Mouse (Mus musculus) megakaryocyte, embryonic 14.5 days (primary cell): ENCODE results near the gene Sult2b1. TPM values are rescaled to one million over a fixed set of nuclear protein-coding genes. Genes with fewer than 3 reads are reported as not detected.

Experiments
- H3K27me3 ChIP-seq: replicated peaks from 2 replicates; pipeline ENCODE3; 2012; ENCODE audit warnings: inconsistent platforms
- H3K36me3 ChIP-seq: replicated peaks from 2 replicates; pipeline ENCODE3; 2012; ENCODE audit warnings: low read length, inconsistent platforms, mixed read lengths
- H3K4me1 ChIP-seq: 2 replicates; pipeline ENCODE4 v1.6.1; 2012; ENCODE audit warnings: inconsistent platforms
- H3K4me3 ChIP-seq: replicated peaks from 2 replicates; pipeline ENCODE3; 2012; ENCODE audit warnings: moderate library complexity, mild to moderate bottlenecking, inconsistent platforms
- H3K9me3 ChIP-seq: 2 replicates; pipeline ENCODE4 v1.6.1; 2012; ENCODE audit warnings: inconsistent platforms
- FLI1 ChIP-seq: IDR thresholded peaks from 2 replicates; pipeline ENCODE4 v1.6.1; 2012; ENCODE audit warnings: low read length, inconsistent platforms, mixed read lengths
- GATA1 ChIP-seq: IDR thresholded peaks from 3 replicates; pipeline ENCODE4 v1.6.1; 2012; ENCODE audit warnings: mixed read lengths, low read length, inconsistent platforms, borderline replicate concordance
- polyA plus RNA-seq: library from polyadenylated mRNA; stranded (reverse); fragments of >175 nt; gene quantifications from 2 replicates; pipeline ENCODE4 v1.2.3, GENCODE M21; 2012; ENCODE audit warnings: low replicate concordance; ENCODE audit not compliant: insufficient read depth

Sult2b1 gene
- polyA plus RNA-seq, 1 experiment: 1.00 TPM

DNA sequence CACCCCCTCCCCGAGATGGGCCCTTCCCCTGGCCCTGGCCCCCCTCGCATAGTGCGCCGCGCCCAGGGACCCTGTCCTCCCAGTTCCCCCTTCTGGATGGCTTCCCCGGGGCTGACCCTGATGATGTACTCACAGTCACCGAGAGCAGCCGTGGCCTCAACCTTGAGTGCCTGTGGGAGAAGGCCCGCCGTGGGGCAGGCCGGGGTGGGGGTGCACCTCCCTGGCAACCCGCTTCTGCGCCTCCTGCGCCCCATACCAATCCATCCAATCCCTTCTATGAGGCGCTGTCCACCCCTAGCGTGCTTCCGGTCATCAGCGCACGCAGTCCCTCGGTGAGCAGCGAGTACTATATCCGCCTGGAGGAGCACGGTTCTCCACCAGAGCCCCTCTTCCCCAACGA, 8.8 kb upstream of the Sult2b1 start:
- H3K4me1 ChIP-seq: peaks cover 18% of the 10 kb centered on the region
- H3K27me3 ChIP-seq: peaks cover 92% of the 10 kb centered on the region
- H3K4me3 ChIP-seq: no peak overlapping the region
- H3K36me3 ChIP-seq: no peaks in the 10 kb centered on the region
- TF ChIP-seq FLI1 (no peak), GATA1 (no peak)
- peaks cover 12% of the 10 kb centered on the region for H3K9me3 ChIP-seq

DNA sequence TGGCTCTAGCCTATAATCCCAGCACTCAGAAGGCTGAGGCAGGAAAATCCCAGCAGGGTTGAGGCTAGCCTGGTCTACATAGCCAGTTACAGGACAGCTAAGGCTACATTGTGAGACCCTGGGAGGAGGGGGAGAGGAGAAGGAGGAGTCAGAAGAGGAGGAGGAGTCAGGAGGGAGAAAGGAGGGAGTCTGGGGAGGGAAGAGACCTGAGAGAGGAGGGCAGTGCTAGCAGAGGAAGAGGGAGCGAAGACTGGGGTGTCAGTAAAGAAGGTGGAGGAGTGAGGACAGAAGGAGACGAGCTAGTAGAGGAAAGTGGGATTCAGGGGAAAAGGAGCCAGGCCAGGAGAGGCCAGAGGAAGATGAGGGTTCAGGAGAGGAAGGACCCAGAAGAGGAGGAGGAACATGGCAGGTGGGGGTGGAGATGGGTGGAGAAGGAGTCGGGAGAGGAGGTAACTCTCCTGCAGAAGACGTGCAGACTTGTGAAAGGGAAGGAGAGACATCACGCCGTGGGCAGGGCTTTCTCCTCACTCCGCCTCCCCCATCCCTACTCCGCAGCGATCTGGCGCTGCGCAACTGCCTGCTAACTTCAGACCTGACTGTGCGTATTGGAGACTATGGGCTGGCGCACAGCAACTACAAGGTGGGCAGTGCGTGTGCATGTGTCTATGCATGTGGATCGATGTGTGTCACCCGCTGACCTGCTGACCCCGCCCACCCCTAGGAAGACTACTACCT, 7.5 kb upstream of the Sult2b1 start:
- Histone ChIP-seq H3K4me1 (peaks cover 8% of the 10 kb centered on the region; the same call in 1 of the 2 replicates), H3K36me3 (no peaks in the 10 kb centered on the region), H3K27me3 (peaks cover 92% of the 10 kb centered on the region), H3K9me3 (peaks cover 12% of the 10 kb centered on the region), H3K4me3 (no peak overlapping the region)
- TF ChIP-seq GATA1: no peak
- TF ChIP-seq FLI1: no peak

DNA sequence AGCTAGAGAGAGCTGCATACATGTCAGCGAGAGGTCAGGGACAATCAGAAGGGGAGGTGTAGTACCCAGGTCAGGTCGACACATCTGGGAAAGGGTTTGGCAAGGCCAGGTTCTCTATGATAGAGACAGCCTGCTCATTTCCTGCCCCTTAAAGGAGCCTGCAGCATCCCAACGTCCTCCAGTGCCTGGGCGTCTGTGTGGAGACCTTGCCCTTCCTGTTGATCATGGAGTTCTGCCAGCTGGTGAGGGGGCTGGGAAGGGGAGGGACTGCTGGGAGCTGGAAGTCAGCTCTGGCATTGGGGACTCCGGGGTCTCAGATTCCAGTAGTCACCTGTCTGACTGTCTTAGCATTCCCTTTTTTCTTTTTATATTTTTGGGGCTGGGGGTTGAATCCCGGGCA, 6.3 kb upstream of the Sult2b1 start:
- no peak overlapping the region for H3K4me3 ChIP-seq
- peaks cover 12% of the 10 kb centered on the region for H3K9me3 ChIP-seq
- peaks cover 93% of the 10 kb centered on the region for H3K27me3 ChIP-seq
- H3K4me1 ChIP-seq: peaks cover 20% of the 10 kb centered on the region
- no peaks in the 10 kb centered on the region for H3K36me3 ChIP-seq
- TF ChIP-seq GATA1 (no peak), FLI1 (no peak)

DNA sequence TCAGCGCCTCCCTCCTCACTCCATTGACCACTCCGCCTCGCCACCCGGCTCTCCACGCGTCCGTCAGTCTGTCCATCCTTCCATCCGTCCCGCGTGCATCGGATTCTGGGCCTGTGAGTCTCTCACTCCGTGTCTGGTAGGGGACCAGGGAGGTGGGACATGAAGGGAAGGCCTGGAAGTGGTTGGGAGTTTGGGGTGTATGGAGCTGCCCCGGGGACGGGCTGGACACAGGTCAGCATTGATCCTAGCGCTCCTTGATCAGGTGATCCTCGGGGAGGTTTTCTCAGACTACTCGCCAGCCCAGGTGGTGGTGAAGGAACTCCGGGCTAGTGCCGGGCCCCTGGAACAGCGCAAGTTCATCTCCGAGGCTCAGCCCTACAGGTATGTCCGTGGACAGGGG, 3.2 kb upstream of the Sult2b1 start:
- H3K4me3 ChIP-seq: no peak overlapping the region
- TF ChIP-seq FLI1: no peak
- TF ChIP-seq GATA1: no peak
- peaks cover 45% of the 10 kb centered on the region for H3K4me1 ChIP-seq
- peaks cover 12% of the 10 kb centered on the region for H3K9me3 ChIP-seq
- H3K27me3 ChIP-seq: peaks cover 96% of the 10 kb centered on the region
- no peaks in the 10 kb centered on the region for H3K36me3 ChIP-seq

DNA sequence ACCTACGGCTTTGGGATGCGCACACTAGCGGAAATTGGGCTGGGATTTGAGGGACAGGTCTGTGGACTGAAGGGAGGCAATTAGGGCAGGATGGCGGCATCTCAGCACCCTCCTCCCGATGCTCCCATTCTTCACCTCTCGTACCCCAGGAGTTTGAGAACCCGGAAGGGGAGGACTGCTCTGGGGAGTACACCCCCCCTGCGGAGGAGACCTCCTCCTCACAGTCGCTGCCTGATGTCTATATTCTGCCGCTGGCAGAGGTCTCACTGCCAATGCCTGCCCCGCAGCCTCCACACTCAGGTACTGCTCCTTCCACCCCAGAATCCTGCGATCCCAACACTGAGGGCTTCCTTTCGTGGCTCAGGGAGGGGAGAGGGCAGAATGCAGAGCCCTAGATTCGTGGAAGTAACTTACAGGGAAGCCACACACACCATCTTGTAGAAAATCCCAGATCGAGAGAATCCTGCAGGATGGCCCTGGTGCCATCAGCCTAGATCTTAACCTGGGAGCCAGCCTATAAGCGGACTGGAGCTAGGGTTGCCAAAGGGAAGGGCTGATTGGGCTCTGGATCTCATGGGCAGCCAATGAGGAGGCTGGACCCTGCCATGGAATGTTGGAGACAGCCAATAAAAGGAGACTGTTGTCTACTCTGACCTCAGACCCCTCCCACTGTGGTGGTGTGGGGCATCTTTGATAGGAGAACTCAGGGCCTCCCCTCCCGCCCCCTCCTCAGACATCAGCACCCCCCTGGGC, 2.4 kb upstream of the Sult2b1 start:
- H3K4me1 ChIP-seq: peaks cover 46% of the 10 kb centered on the region
- peaks cover 96% of the 10 kb centered on the region for H3K27me3 ChIP-seq
- TF ChIP-seq FLI1 (no peak), GATA1 (no peak)
- no peak overlapping the region for H3K4me3 ChIP-seq
- no peaks in the 10 kb centered on the region for H3K36me3 ChIP-seq
- H3K9me3 ChIP-seq: peaks cover 12% of the 10 kb centered on the region

- no peaks in the 10 kb centered on the region for H3K36me3 ChIP-seq
- peaks cover 12% of the 10 kb centered on the region for H3K9me3 ChIP-seq
- no peak for TF ChIP-seq GATA1
- TF ChIP-seq FLI1: no peak
- no peak overlapping the region for H3K4me3 ChIP-seq
- peaks cover 45% of the 10 kb centered on the region for H3K4me1 ChIP-seq
- H3K27me3 ChIP-seq: peaks cover 96% of the 10 kb centered on the region
These were observed 1.7 kb upstream of the Sult2b1 start for GRCm38 (mm10) chr7:45786136-45786578.

DNA sequence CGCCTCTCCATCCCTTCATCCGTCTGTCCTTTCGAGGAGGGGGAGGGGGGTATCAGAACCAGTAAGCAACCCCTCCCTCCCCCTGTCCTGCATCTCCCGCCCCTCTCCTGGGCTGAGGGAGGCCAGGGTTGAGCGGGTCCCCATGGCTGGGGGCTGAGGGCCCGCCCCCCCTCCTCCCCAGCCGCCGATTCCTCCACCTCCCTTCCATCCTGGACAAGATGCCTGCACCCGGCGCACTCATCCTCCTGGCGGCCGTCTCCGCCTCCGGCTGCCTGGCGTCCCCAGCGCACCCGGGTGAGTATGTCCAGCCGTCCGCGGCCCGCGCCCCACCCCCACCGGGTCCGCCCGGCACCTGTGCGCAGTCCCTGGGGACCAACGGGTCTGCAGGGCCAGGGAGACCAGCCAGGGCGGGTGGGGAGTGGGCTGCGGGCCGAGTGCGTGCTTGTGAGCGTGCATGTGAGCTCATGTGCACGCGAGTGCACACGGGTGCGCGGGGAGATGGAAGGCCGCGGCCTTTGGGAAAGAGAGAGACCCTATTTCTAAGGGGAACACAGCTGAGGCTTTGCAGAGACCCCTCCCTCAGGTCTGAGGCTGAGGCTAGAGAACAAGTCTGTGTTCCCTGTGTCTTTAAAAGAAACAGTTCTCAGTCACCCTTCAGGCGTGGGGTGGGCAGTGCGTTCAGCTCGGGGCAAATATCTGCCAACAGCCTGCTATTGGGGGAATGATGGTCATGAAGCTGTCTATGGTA, 1.1 kb upstream of the Sult2b1 start:
- peaks cover 9% of the 10 kb centered on the region for H3K9me3 ChIP-seq
- peaks cover 96% of the 10 kb centered on the region for H3K27me3 ChIP-seq
- TF ChIP-seq GATA1 (no peak), FLI1 (no peak)
- peaks cover 50% of the 10 kb centered on the region for H3K4me1 ChIP-seq
- H3K4me3 ChIP-seq: no peak overlapping the region
- H3K36me3 ChIP-seq: no peaks in the 10 kb centered on the region

- peaks cover 92% of the 10 kb centered on the region for H3K27me3 ChIP-seq
- TF ChIP-seq FLI1: no peak
- no peak for TF ChIP-seq GATA1
- H3K9me3 ChIP-seq: no peaks in the 10 kb centered on the region
- H3K4me3 ChIP-seq: peak within 1 kb of the TSS; percentile 92
- H3K4me1 ChIP-seq: peaks cover 61% of the 10 kb centered on the region
- H3K36me3 ChIP-seq: no peaks in the 10 kb centered on the region
These were observed 868 bp downstream of the Sult2b1 start, which contains the start of gene Lmtk3 for GRCm38 (mm10) chr7:45783511-45784091. TSS of gene Lmtk3 (plus strand) at chr7:45783738.

DNA sequence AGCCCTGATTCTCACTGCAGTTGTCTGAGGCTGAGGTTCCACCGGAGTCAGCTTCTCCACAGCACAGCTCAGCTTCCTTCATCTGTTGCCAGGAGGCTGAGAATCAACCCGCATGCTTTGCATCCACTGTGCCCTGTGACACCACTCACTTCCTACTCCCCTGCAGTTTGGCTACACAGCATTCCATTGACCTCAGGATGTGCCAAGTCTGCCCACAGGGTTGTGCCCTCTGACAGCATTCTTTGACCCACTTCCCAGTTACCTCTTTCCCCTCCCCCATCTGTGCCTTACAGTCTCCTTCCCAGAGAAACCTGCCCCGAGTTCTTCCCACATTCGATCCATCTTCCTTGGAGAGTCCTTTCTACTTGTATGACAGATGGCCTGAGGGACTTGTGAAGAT, 2.2 kb downstream of the Sult2b1 start:
- no peak for TF ChIP-seq GATA1
- TF ChIP-seq FLI1: no peak
- Histone ChIP-seq H3K4me3 (no peak overlapping the region), H3K9me3 (no peaks in the 10 kb centered on the region), H3K27me3 (peaks cover 86% of the 10 kb centered on the region), H3K36me3 (no peaks in the 10 kb centered on the region), H3K4me1 (peaks cover 61% of the 10 kb centered on the region)
